Mouse (Mus musculus) heart, embryonic 11.5 days (tissue): ENCODE measurements around the gene Zfp362. TPM values are rescaled to one million over a fixed set of nuclear protein-coding genes. Genes with fewer than 3 reads are reported as not detected.

Source experiments
- ATAC-seq: fragments of 200-750 bp; cut with Nextera tagmentation; replicated peaks from 2 replicates; pipeline ENCODE4 v1.8.0; 2017; ENCODE audit warnings: moderate library complexity; ENCODE audit not compliant: insufficient number of reproducible peaks, low FRiP score, low TSS enrichment
- H3K27ac ChIP-seq: fragments of 300-500 bp; sonication (generic); 2 replicates; pipeline ENCODE4 v1.5.1; 2014; ENCODE audit warnings: mild to moderate bottlenecking, low read depth, low read length
- H3K27me3 ChIP-seq: fragments of 300-500 bp; sonication (generic); 2 replicates; pipeline ENCODE4 v1.6.1; 2014; ENCODE audit warnings: mild to moderate bottlenecking, low read length, mixed read lengths; ENCODE audit not compliant: control insufficient read depth, insufficient read depth
- H3K36me3 ChIP-seq: fragments of 300-500 bp; sonication (generic); 2 replicates; pipeline ENCODE4 v1.6.1; 2014; ENCODE audit warnings: mild to moderate bottlenecking, low read length, moderate library complexity, mixed read lengths; ENCODE audit not compliant: control insufficient read depth, insufficient read depth
- H3K4me1 ChIP-seq: fragments of 300-500 bp; sonication (generic); 2 replicates; pipeline ENCODE4 v1.6.1; 2014; ENCODE audit warnings: low read length; ENCODE audit not compliant: control insufficient read depth, insufficient read depth
- H3K4me2 ChIP-seq: fragments of 300-500 bp; sonication (generic); 2 replicates; pipeline ENCODE4 v1.6.1; 2014; ENCODE audit warnings: mild to moderate bottlenecking, moderate library complexity
- H3K4me3 ChIP-seq: fragments of 300-500 bp; sonication (generic); 2 replicates; pipeline ENCODE4 v1.5.1; 2014; ENCODE audit warnings: low read depth, low read length
- H3K9ac ChIP-seq: fragments of 300-500 bp; sonication (generic); 2 replicates; pipeline ENCODE4 v1.6.1; 2014; ENCODE audit warnings: mild to moderate bottlenecking, low read depth, low read length, moderate library complexity
- H3K9me3 ChIP-seq: fragments of 300-500 bp; sonication (generic); replicated peaks from 2 replicates; pipeline ENCODE4 v1.6.1; 2016; ENCODE audit warnings: low read length; ENCODE audit not compliant: control insufficient read depth
- WGBS: fragments of 180-500 bp; shearing (Covaris S2); extraction: QIAGEN DNeasy Blood & Tissue Kit; methylation state at CpG from one replicate; pipeline ENCODE4 v1.1.7; 2014; ENCODE audit not compliant: insufficient replicate concordance; 5-methylcytosine and 5-hydroxymethylcytosine counted together
- polyA plus RNA-seq: library from polyadenylated mRNA; unstranded; fragments of >200 nt; fragmentation: Nextera tagmentation; extraction: Ambion mirVana; gene quantifications from 2 replicates; pipeline ENCODE4 v1.2.1, GENCODE M21; 2014

Zfp362 gene
- polyA plus RNA-seq, 1 experiment from 2014 or later = 21.3 TPM

DNA sequence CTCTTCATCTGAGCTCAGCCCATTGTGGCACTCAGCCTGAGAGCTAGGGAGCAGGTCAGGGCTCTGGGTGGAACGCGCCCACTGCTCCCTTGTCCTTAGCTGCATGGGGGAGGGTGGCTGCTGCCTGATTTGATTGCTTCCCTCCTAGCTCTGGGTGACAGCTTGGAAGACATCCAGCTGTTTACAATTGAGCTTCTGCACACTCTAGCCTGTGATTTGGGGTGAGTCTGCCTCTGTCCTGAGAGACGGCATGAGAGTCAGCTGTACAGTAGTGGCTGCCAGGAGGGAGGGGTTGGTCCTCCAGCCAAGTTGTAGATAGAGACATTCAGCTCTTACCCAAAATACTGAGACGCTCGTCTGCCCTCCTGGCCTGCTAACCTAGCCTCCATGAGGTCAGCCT lies 71.6 kb downstream of the Zfp362 start:
- Histone ChIP-seq H3K9ac (0 out of 2 replicates have a peak overlapping the region, but pooled peaks have one; percentile 18), H3K27ac (peak overlapping the region; percentile 70), H3K27me3 (no peaks in the 10 kb centered on the region), H3K4me2 (peak overlapping the region; percentile 34), H3K36me3 (no peaks in the 10 kb centered on the region), H3K4me1 (peaks cover 80% of the 10 kb centered on the region), H3K9me3 (no peaks in the 10 kb centered on the region), H3K4me3 (no peak overlapping the region)
- ATAC-seq = peak; percentile 54
- WGBS = 31% methylated on average over 5 of the region's 5 CpGs

GRCm38 (mm10) chr4:128733496-128733895 lies 72.3 kb downstream of the Zfp362 start:
- no peak for ATAC-seq
- Histone ChIP-seq H3K4me1 (peaks cover 86% of the 10 kb centered on the region), H3K4me3 (no peak overlapping the region), H3K36me3 (no peaks in the 10 kb centered on the region), H3K9me3 (no peaks in the 10 kb centered on the region), H3K9ac (peak overlapping the region; percentile 6; the same call in 1 of the 2 replicates), H3K27ac (peak overlapping the region; percentile 70), H3K27me3 (no peaks in the 10 kb centered on the region), H3K4me2 (peak overlapping the region; percentile 20)
- WGBS = 28% methylated on average over 6 of the region's 6 CpGs

GRCm38 (mm10) chr4:128732794-128733193 lies 73.1 kb downstream of the Zfp362 start:
- Histone ChIP-seq H3K36me3 (no peaks in the 10 kb centered on the region), H3K9me3 (no peaks in the 10 kb centered on the region), H3K4me1 (peaks cover 79% of the 10 kb centered on the region), H3K4me2 (no peak overlapping the region), H3K9ac (no peak overlapping the region), H3K27ac (no peak overlapping the region; the same call in 1 of the 2 replicates), H3K4me3 (no peak overlapping the region), H3K27me3 (no peaks in the 10 kb centered on the region)
- WGBS = 53% methylated on average over 5 of the region's 5 CpGs
- no peak for ATAC-seq

- Histone ChIP-seq H3K36me3 (no peaks in the 10 kb centered on the region), H3K9me3 (no peaks in the 10 kb centered on the region), H3K4me2 (peak overlapping the region; percentile 83), H3K4me1 (peaks cover 60% of the 10 kb centered on the region), H3K4me3 (peak overlapping the region; percentile 93), H3K9ac (no peak overlapping the region), H3K27me3 (no peaks in the 10 kb centered on the region), H3K27ac (peak overlapping the region; percentile 74)
- ATAC-seq = no peak
- WGBS = 70% methylated on average over 6 of the region's 6 CpGs
Measured at GRCm38 (mm10) chr4:128730271-128730670, 75.6 kb downstream of the Zfp362 start.

DNA sequence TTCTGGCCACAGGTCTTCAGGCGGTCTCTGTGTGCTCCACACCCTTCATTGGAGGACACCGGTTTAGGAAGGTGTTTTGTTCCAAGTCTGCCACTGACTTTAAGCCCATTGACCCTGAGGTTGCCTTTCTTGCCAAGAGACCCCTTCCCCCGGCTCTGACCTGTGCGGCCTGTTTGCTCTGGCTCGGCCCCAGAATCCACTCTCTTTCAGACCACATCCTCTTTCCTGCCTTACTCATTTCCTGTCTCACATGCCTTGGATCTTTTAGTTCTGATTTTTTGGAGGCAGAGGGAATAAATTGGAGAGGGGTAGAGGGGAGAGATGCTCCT lies 76.2 kb downstream of the Zfp362 start:
- 36% methylated on average over 5 of the region's 5 CpGs for WGBS
- Histone ChIP-seq H3K9ac (peak overlapping the region; percentile 96), H3K4me3 (peak overlapping the region; percentile 93), H3K4me1 (peaks cover 54% of the 10 kb centered on the region), H3K27me3 (no peaks in the 10 kb centered on the region), H3K4me2 (peak overlapping the region; percentile 83), H3K9me3 (no peaks in the 10 kb centered on the region), H3K27ac (peak overlapping the region; percentile 74), H3K36me3 (no peaks in the 10 kb centered on the region)
- no peak for ATAC-seq

DNA sequence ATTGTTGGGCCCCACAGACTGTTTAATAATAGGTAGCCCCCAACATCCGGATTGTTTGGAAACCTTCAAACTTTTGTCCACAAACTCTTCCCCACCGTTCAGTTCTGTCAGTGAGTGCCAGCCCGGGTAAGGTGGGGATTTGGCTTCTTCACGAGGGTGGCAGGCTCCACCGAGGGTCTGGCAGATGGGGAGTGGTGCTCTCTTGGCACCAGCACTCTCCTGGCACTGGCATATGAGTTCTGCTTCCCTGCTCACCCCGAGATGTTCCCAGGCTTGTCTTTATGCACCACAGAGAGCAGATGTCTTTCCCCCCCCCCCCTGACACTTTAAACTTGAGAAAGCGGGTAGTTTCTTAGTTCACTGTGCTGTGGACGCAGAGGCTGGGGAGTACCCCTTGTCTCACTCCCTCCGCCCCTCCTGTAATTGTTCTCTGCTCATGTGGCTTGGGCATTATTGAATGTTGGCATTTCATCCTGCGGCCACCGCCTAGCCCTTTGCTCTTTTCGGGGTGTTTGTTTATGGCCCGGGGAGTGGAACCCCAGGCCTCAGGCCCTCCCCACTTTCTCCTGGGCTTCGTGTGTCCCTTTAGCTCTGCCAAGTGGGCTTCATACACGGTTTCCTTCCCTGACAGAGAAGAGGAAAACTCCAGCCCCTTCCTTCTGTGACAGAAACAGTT lies 76.7 kb downstream of the Zfp362 start:
- 27% methylated on average over 15 of the region's 15 CpGs for WGBS
- peak overlapping the region; percentile 74 for H3K27ac ChIP-seq
- H3K9ac ChIP-seq = peak overlapping the region; percentile 96
- no peaks in the 10 kb centered on the region for H3K9me3 ChIP-seq
- no peaks in the 10 kb centered on the region for H3K36me3 ChIP-seq
- ATAC-seq = no peak
- H3K4me2 ChIP-seq = peak overlapping the region; percentile 83
- peak overlapping the region; percentile 93 for H3K4me3 ChIP-seq
- H3K4me1 ChIP-seq = peaks cover 53% of the 10 kb centered on the region
- no peaks in the 10 kb centered on the region for H3K27me3 ChIP-seq

DNA sequence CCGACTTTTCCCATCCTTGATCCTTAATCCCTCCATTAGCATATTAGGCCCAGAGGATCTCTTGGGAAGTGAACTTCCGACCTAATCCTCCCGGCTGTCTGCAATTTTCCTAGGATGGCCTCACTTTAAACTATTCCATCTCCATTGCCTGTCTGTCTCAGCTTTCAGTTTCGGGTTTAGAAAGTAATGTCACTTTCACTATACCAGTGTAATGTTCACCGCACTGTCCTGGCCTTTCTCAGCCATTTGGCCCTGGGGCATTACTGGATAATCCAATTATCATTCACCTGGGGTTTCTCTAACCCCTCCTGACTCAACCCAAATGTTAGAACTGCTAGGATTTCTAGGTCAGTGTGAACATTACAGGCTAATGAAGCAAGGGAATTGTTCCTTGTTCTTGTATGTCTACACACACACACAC lies 77.4 kb downstream of the Zfp362 start:
- no peaks in the 10 kb centered on the region for H3K27me3 ChIP-seq
- H3K36me3 ChIP-seq = no peaks in the 10 kb centered on the region
- peak overlapping the region; percentile 93 for H3K4me3 ChIP-seq
- H3K4me1 ChIP-seq = peaks cover 53% of the 10 kb centered on the region
- peak overlapping the region; percentile 94 for H3K27ac ChIP-seq
- H3K9ac ChIP-seq = peak overlapping the region; percentile 96
- ATAC-seq = no peak
- H3K9me3 ChIP-seq = no peaks in the 10 kb centered on the region
- 4% methylated on average over 5 of the region's 5 CpGs for WGBS
- peak overlapping the region; percentile 83 for H3K4me2 ChIP-seq

GRCm38 (mm10) chr4:128727721-128728430 lies 78.0 kb downstream of the Zfp362 start:
- Histone ChIP-seq H3K36me3 (no peaks in the 10 kb centered on the region), H3K27ac (peak overlapping the region; percentile 94), H3K4me1 (peaks cover 52% of the 10 kb centered on the region), H3K27me3 (no peaks in the 10 kb centered on the region; the same call in 1 of the 2 replicates), H3K9ac (peak overlapping the region; percentile 96), H3K4me2 (peak overlapping the region; percentile 83), H3K9me3 (no peaks in the 10 kb centered on the region), H3K4me3 (peak overlapping the region; percentile 93)
- WGBS = 3% methylated on average over 59 of the region's 65 CpGs
- peak; percentile 86 for ATAC-seq
